Mouse (Mus musculus) liver, embryonic 11.5 days (tissue): ENCODE measurements around the gene Vipr2. TPM values are rescaled to one million over a fixed set of nuclear protein-coding genes. Genes with fewer than 3 reads are reported as not detected.

Experiments used
- ATAC-seq: fragments of 200-750 bp; cut with Nextera tagmentation; replicated peaks from 2 replicates; pipeline ENCODE4 v1.8.0; 2017; ENCODE audit warnings: moderate number of reproducible peaks, mild to moderate bottlenecking, moderate TSS enrichment, moderate library complexity; ENCODE audit not compliant: low FRiP score
- DNase-seq: peaks from one replicate; pipeline ENCODE4 v3.0.0-alpha.2; 2017; ENCODE audit warnings: low spot score
- H3K27ac ChIP-seq: fragments of 300-500 bp; sonication (generic); 2 replicates; pipeline ENCODE4 v1.5.1; 2014; ENCODE audit warnings: mild to moderate bottlenecking, low read depth, low read length, control low read depth
- H3K27me3 ChIP-seq: fragments of 300-500 bp; sonication (generic); replicated peaks from 2 replicates; pipeline ENCODE4 v1.6.1; 2014; ENCODE audit warnings: low read length, mixed read lengths; ENCODE audit not compliant: control insufficient read depth, insufficient read depth
- H3K36me3 ChIP-seq: fragments of 300-500 bp; sonication (generic); 2 replicates; pipeline ENCODE4 v1.6.1; 2014; ENCODE audit warnings: mild to moderate bottlenecking, low read length, moderate library complexity, mixed read lengths; ENCODE audit not compliant: control insufficient read depth, insufficient read depth
- H3K4me1 ChIP-seq: fragments of 300-500 bp; sonication (generic); replicated peaks from 2 replicates; pipeline ENCODE4 v1.6.1; 2014; ENCODE audit warnings: low read length, mixed read lengths; ENCODE audit not compliant: control insufficient read depth, insufficient read depth
- H3K4me2 ChIP-seq: fragments of 300-500 bp; sonication (generic); 2 replicates; pipeline ENCODE4 v1.6.1; 2014; ENCODE audit warnings: mild to moderate bottlenecking, control low read depth, moderate library complexity
- H3K4me3 ChIP-seq: fragments of 300-500 bp; sonication (generic); 2 replicates; pipeline ENCODE4 v1.5.1; 2014; ENCODE audit warnings: low read depth, low read length, control low read depth
- H3K9ac ChIP-seq: fragments of 300-500 bp; sonication (generic); 2 replicates; pipeline ENCODE4 v1.6.1; 2014; ENCODE audit warnings: low read depth, low read length, control low read depth
- H3K9me3 ChIP-seq: fragments of 300-500 bp; sonication (generic); 2 replicates; pipeline ENCODE4 v1.6.1; 2016; ENCODE audit warnings: low read length, inconsistent platforms, mixed read lengths; ENCODE audit not compliant: control insufficient read depth
- WGBS: fragments of 180-500 bp; shearing (Covaris S2); extraction: QIAGEN DNeasy Blood & Tissue Kit; methylation state at CpG from one replicate; pipeline ENCODE4 v1.1.7; 2014; 5-methylcytosine and 5-hydroxymethylcytosine counted together
- polyA plus RNA-seq: library from polyadenylated mRNA; unstranded; fragments of >200 nt; fragmentation: Nextera tagmentation; extraction: Ambion mirVana; gene quantifications from 2 replicates; pipeline ENCODE4 v1.2.1, GENCODE M21; 2014

Gene Vipr2
- polyA plus RNA-seq, 1 experiment from 2014 or later = 0.40 TPM

DNA sequence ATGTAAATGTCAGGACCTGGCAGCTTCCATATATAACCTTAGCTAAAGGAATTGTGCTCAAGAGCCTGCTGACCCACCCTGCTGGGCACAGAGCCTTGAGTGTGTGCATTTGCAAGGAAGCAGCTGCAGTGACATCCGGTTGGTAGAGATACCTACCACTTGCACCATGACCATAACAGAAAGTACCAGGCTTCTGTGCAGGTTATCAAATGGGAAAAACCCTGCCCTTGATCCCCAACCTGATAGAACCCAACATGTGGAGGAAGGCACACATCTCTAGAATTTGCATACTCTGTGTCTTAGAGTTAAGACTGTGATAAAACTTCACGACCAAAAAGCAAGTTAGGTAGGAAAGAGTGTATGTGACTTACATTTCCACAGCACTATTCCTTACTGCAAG lies 63.1 kb downstream of the Vipr2 start:
- H3K9me3 ChIP-seq = no peaks in the 10 kb centered on the region
- DNase-seq (no peak), ATAC-seq (no peak)
- no peaks in the 10 kb centered on the region for H3K4me1 ChIP-seq
- no peaks in the 10 kb centered on the region for H3K27me3 ChIP-seq
- no peak overlapping the region for H3K4me3 ChIP-seq
- H3K9ac ChIP-seq = no peak overlapping the region
- H3K27ac ChIP-seq = no peak overlapping the region
- H3K4me2 ChIP-seq = no peak overlapping the region
- no peaks in the 10 kb centered on the region for H3K36me3 ChIP-seq
- WGBS = 73% methylated on average over 2 of the region's 2 CpGs

- no peak overlapping the region for H3K4me2 ChIP-seq
- ATAC-seq = no peak
- WGBS = 48% methylated on average over 2 of the region's 2 CpGs
- no peak overlapping the region for H3K4me3 ChIP-seq
- DNase-seq = no peak
- no peaks in the 10 kb centered on the region for H3K4me1 ChIP-seq
- H3K9me3 ChIP-seq = no peaks in the 10 kb centered on the region
- H3K36me3 ChIP-seq = no peaks in the 10 kb centered on the region
- H3K27ac ChIP-seq = no peak overlapping the region
- H3K9ac ChIP-seq = no peak overlapping the region
- H3K27me3 ChIP-seq = no peaks in the 10 kb centered on the region
Measured at GRCm38 (mm10) chr12:116141816-116142215, 64.3 kb downstream of the Vipr2 start.

GRCm38 (mm10) chr12:116142464-116142863 lies 64.9 kb downstream of the Vipr2 start:
- DNase-seq (no peak), ATAC-seq (no peak)
- Histone ChIP-seq H3K4me1 (no peaks in the 10 kb centered on the region), H3K27me3 (no peaks in the 10 kb centered on the region), H3K9me3 (no peaks in the 10 kb centered on the region), H3K9ac (no peak overlapping the region), H3K27ac (no peak overlapping the region), H3K4me3 (no peak overlapping the region), H3K36me3 (no peaks in the 10 kb centered on the region), H3K4me2 (no peak overlapping the region)
- WGBS = 95% methylated on average over 3 of the region's 3 CpGs

DNA sequence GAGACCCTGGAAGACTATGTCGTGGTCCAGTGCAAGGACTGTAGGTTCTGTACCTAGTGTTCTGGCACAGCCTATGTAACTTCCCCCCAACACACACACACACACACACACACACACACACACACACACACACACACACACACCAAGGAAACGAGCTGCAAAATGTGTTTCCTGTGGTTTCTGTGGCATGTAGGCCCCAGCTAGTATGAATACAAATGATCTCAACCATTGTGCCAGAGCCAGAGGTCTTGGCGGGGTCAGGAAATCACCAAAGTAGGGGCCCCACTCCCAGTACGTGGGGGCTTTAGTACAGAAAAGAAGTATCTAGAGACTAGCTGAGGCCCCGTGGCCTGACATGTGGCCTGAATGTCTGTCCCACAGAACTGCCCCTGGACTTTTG lies 67.7 kb downstream of the Vipr2 start:
- Histone ChIP-seq H3K4me2 (no peak overlapping the region), H3K9ac (no peak overlapping the region), H3K27me3 (no peaks in the 10 kb centered on the region), H3K4me1 (no peaks in the 10 kb centered on the region), H3K36me3 (no peaks in the 10 kb centered on the region), H3K4me3 (no peak overlapping the region), H3K9me3 (no peaks in the 10 kb centered on the region), H3K27ac (no peak overlapping the region)
- 37% methylated on average over 5 of the region's 5 CpGs for WGBS
- ATAC-seq (no peak; the same call in 1 of the 2 replicates), DNase-seq (no peak)

GRCm38 (mm10) chr12:116145686-116146085 lies 68.2 kb downstream of the Vipr2 start:
- DNase-seq (no peak), ATAC-seq (no peak)
- Histone ChIP-seq H3K27me3 (no peaks in the 10 kb centered on the region), H3K27ac (no peak overlapping the region), H3K4me1 (no peaks in the 10 kb centered on the region), H3K4me2 (no peak overlapping the region), H3K9me3 (no peaks in the 10 kb centered on the region), H3K9ac (no peak overlapping the region), H3K4me3 (no peak overlapping the region), H3K36me3 (no peaks in the 10 kb centered on the region)
- WGBS = 85% methylated on average over 1 of the region's 1 CpGs

GRCm38 (mm10) chr12:116146996-116147634 lies 69.6 kb downstream of the Vipr2 start:
- Histone ChIP-seq H3K4me3 (no peak overlapping the region), H3K9me3 (no peaks in the 10 kb centered on the region), H3K4me2 (no peak overlapping the region), H3K4me1 (no peaks in the 10 kb centered on the region), H3K27ac (no peak overlapping the region), H3K9ac (no peak overlapping the region), H3K27me3 (no peaks in the 10 kb centered on the region), H3K36me3 (no peaks in the 10 kb centered on the region)
- WGBS = 66% methylated on average over 8 of the region's 8 CpGs
- ATAC-seq (no peak), DNase-seq (no peak)

DNA sequence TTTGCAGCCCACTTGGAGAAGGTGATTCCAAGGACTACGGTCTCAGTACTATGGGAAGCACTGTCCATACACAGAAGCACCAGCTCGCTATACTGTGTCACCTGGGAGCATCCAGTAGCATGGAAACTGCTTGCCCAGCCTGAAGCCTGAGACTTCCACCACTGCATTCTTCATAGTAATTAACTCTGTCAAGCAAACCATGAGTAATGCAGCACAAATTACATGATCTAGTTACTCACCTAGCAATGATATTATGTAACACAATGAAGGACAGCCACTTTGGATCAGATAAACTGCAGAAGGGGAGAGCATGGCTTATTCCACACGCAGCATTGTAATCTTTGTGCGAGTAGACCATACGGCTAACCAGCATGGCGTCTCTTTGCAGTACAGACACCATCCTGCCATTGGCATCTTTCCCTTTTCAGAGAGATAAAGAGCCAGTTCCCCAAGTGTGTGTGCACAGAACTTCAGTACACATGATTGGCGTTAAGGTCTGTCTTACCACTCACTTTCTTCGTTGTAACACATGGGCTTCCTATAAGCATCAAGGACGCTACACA lies 75.4 kb downstream of the Vipr2 start:
- Histone ChIP-seq H3K9me3 (no peaks in the 10 kb centered on the region), H3K27me3 (no peaks in the 10 kb centered on the region), H3K4me2 (no peak overlapping the region), H3K4me3 (no peak overlapping the region), H3K36me3 (no peaks in the 10 kb centered on the region), H3K9ac (no peak overlapping the region), H3K4me1 (no peaks in the 10 kb centered on the region), H3K27ac (no peak overlapping the region)
- ATAC-seq (no peak), DNase-seq (no peak)
- 83% methylated on average over 9 of the region's 9 CpGs for WGBS

DNA sequence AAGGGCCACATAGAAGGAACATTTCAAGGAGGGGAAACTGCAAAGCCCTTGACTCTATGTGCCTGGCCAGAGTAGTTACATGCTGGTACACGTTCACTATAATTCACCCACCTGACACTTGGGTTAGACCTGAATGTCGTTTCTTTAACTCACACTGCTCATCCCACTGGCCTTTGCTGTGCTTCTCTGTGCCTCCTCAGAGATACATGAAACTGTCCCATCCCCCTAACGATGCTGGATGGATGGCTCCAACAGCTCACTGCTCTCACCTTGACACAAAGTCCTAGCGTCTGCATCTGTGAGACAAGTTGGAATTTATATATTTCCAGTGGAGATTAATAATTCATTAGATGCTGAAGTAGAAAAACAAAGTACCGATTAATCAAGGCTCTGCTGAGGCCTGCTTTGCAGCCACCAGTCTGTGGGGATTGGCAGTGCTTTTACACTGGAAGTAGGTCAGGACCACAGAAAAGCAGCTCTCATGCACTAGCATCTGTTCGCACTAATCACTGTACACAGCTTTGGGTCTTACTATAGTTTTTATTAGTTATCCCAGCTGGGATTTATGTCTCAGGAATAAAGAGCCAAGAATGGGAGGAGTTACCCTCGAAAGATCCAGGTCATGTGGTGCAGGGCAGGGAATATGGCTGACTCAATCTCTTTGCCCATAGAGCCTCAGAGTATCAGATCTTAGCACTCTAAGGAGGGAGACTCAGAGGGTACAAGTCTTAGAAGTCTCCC lies 79.4 kb downstream of the Vipr2 start:
- Histone ChIP-seq H3K9me3 (no peaks in the 10 kb centered on the region), H3K27me3 (no peaks in the 10 kb centered on the region), H3K4me2 (no peak overlapping the region), H3K4me1 (no peaks in the 10 kb centered on the region), H3K9ac (no peak overlapping the region), H3K27ac (no peak overlapping the region), H3K36me3 (no peaks in the 10 kb centered on the region), H3K4me3 (no peak overlapping the region)
- DNase-seq (no peak), ATAC-seq (no peak)
- 80% methylated on average over 7 of the region's 7 CpGs for WGBS

DNA sequence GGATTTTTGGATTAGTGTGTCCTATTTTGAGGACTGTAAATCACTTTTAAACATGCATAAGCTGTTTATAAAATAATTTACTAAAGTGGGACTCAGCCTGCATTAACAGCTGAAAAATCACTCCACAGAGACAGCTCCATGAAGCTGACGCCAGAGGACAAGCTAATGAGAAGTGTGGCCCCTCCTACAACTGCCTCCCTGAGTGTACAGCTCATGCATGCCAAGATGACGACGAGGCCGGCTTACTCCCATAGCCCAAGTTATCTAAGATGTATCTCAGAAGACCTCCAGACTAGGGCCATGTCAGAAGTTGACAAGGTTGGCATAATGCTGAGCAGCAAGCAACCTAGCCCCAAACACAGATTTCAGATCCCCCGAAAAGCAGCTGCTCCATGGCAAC lies 81.7 kb downstream of the Vipr2 start:
- Histone ChIP-seq H3K27ac (no peak overlapping the region), H3K4me1 (no peaks in the 10 kb centered on the region), H3K27me3 (no peaks in the 10 kb centered on the region), H3K36me3 (no peaks in the 10 kb centered on the region), H3K9me3 (no peaks in the 10 kb centered on the region), H3K9ac (no peak overlapping the region), H3K4me3 (no peak overlapping the region), H3K4me2 (no peak overlapping the region)
- DNase-seq (no peak), ATAC-seq (no peak)
- WGBS = 80% methylated on average over 5 of the region's 5 CpGs
